Mouse (Mus musculus) brown adipose tissue, adult 24 weeks (tissue): ENCODE measurements around the gene Foxp3. TPM values are rescaled to one million over a fixed set of nuclear protein-coding genes. Genes with fewer than 3 reads are reported as not detected.
A peak's percentile ranks its signal among the peaks of the same experiment; 100 is the strongest.

ENCODE experiments used
- H3K27ac ChIP-seq: fragments of 200-500 bp; replicated peaks from 2 replicates; pipeline ENCODE4 v1.5.1; 2012; ENCODE audit warnings: low read depth, mild to moderate bottlenecking, low read length
- H3K4me1 ChIP-seq: fragments of 200-500 bp; 2 replicates; pipeline ENCODE4 v1.6.1; 2012; ENCODE audit warnings: low read length, mixed read lengths; ENCODE audit not compliant: control insufficient read depth, insufficient read depth, insufficient read length
- H3K4me3 ChIP-seq: fragments of 200-500 bp; 2 replicates; pipeline ENCODE4 v1.5.1; 2012; ENCODE audit warnings: low read depth, mild to moderate bottlenecking, low read length, moderate library complexity; ENCODE audit not compliant: insufficient read depth
- polyA plus RNA-seq: library from polyadenylated mRNA; stranded (reverse); fragments of >200 nt; gene quantifications from 2 replicates; pipeline ENCODE4 v1.2.4, GENCODE M21; 2012; ENCODE audit not compliant: missing spikeins, insufficient read depth, insufficient read length

Gene Foxp3
- polyA plus RNA-seq, 1 experiment = not detected

- Histone ChIP-seq H3K27ac (no peak overlapping the region), H3K4me1 (no peaks in the 10 kb centered on the region), H3K4me3 (no peak overlapping the region)
These were observed 21.9 kb downstream of the Foxp3 start for GRCm38 (mm10) chrX:7595371-7595770.

DNA sequence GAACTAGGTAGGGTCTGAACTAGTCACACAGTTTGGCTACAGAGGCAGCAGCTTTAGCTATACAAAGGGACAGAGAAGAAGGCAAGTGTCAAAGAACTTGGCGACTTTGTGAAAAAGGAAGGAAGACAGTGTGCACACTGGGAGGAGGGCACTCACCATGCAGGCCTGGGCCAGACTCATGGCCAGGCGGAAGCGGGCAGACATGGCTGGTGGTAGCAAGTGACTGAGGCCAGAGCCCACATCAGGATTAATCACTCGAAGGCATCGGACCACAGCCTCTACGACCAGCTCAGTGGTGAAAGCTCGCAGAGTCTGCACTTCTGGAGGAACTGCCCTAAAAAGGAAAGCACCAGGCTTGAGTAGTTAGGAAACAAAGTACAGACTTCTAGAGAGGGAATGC lies 30.6 kb downstream of the Foxp3 start:
- Histone ChIP-seq H3K27ac (no peak overlapping the region), H3K4me1 (no peaks in the 10 kb centered on the region), H3K4me3 (no peak overlapping the region)

DNA sequence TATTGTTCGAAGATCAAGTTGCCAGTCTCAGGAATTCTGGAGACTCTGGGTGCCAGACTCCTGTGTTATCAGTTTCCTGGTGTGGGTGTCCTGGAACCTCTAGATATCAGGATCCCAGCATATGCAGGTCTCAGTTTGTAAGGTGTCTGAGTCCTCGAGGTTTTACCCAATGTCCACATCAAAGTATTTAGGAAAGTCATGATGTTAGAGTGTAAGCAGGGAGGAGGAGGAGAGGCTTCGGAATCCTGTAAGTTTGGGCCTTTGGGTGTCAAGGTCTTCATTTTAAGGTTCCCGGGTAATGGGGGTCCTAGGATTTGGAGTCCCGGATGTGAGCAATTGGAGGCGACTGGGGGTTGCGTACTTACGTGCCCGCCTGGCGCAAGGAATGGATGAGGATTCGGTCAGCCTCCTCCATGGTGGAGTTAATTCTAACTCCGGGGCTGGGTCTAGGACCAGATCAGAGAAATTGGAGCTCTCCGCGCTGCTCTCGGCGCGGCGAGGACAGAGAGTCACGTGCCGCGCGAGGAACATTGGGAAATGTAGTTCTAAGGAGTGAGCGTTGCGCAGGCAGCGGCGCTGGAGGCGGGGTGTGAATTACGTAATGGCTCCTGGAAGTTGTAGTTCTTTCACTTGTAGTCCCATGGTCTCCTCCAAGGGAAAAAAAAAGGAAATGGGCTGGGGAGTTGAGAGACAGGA lies 31.6 kb downstream of the Foxp3 start, which contains the start of gene Ccdc22:
Ccdc22 (minus strand) TSS at position 639 of the 696 bp plus-strand sequence.
- Histone ChIP-seq H3K4me3 (peak within 1 kb of the TSS; percentile 79), H3K4me1 (no peaks in the 10 kb centered on the region), H3K27ac (no peak within 1 kb of the TSS)

DNA sequence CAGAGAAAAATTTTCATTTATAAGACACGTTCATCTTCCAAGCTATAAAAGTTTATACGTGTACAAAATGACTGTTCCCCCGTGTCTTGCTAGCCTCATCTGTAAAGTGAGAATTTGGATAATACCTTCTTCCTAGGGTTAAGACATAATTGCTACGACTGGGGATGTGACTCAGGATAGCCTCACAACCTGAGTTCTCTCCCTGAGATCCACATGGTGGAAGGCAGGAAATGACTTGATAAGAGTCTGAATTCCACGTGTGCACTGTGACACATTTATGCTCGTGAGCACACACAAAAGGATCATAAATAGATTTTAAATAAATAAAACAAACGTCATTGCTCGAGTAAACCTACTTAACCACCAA lies 32.1 kb downstream of the Foxp3 start:
- H3K27ac ChIP-seq = no peak overlapping the region
- H3K4me3 ChIP-seq = no peak overlapping the region
- no peaks in the 10 kb centered on the region for H3K4me1 ChIP-seq

- Histone ChIP-seq H3K4me3 (no peak within 1 kb of the TSS), H3K27ac (no peak within 1 kb of the TSS), H3K4me1 (no peaks in the 10 kb centered on the region)
These were observed 33.3 kb downstream of the Foxp3 start, which contains the start of gene Cacna1f for GRCm38 (mm10) chrX:7606783-7607182. Cacna1f (plus strand) TSS chrX:7607083.

GRCm38 (mm10) chrX:7610035-7610434 lies 36.6 kb downstream of the Foxp3 start:
- Histone ChIP-seq H3K27ac (no peak overlapping the region), H3K4me3 (no peak overlapping the region; the same call in 1 of the 2 replicates)

DNA sequence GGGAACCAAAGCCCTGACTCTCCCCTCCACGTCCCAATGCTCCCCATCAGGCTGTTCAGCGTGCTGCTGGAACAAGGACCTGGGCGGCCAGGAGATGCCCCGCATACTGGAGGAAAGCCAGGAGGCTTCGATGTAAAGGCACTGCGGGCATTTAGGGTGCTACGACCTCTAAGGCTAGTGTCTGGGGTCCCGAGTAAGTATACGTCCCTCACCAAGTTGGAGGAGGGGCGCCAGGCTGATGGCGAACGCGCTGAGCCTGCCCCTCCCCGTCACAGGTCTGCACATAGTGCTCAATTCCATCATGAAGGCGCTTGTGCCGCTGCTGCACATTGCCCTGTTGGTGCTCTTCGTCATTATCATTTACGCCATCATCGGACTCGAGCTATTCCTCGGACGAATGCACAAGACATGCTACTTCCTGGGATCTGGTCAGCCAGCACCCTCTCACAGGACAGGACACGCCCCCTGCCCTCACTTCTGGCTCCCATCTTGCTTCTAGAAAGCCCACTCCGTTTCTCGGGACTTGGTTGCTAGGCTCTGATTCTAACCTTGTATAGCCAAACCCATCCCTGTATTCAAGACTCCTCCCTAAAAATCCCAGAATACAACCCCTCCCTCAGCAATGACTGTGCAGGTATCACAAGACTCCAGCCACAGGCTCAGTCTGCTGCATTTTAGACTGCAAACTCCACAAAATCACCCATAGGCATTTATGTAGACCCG lies 37.3 kb downstream of the Foxp3 start:
- peak overlapping the region; percentile 3; the same call in 1 of the 2 replicates for H3K4me3 ChIP-seq
- H3K4me1 ChIP-seq = no peaks in the 10 kb centered on the region
- no peak overlapping the region for H3K27ac ChIP-seq

More at GRCm38 (mm10) chrX:7610035-7610434, 36.6 kb downstream of the Foxp3 start:
- H3K4me1 ChIP-seq = no peaks in the 10 kb centered on the region

- Histone ChIP-seq H3K4me3 (no peak overlapping the region), H3K27ac (no peak overlapping the region), H3K4me1 (no peaks in the 10 kb centered on the region)
These were observed 44.6 kb downstream of the Foxp3 start for GRCm38 (mm10) chrX:7617889-7618551.

- no peak overlapping the region for H3K4me3 ChIP-seq
- H3K27ac ChIP-seq = no peak overlapping the region
- no peaks in the 10 kb centered on the region for H3K4me1 ChIP-seq
These were observed 59.1 kb downstream of the Foxp3 start for GRCm38 (mm10) chrX:7632560-7632959.

DNA sequence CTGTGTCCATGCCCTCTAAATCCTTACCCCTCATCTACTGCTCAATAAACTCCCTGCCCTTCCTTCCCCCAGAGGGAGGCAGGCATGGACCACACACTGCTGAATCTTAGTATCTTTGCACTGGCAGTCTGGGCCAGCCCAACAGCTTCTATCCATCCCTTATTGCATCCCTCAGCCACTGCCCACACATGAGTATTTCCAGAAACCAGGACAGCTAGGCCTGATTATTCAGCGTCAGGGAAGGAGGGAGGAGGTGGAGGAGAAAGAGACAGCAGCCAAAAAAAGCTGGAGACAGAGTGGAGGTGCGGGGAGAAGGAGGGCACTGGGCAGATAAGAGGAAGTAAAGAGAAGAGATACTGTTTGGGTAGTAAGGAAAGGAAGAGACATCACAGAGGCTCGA lies 61.7 kb downstream of the Foxp3 start:
- no peak overlapping the region for H3K27ac ChIP-seq
- H3K4me1 ChIP-seq = no peaks in the 10 kb centered on the region
- no peak overlapping the region for H3K4me3 ChIP-seq

- Histone ChIP-seq H3K27ac (no peak within 1 kb of the TSS; the same call in 1 of the 2 replicates), H3K4me3 (peak within 1 kb of the TSS; percentile 60), H3K4me1 (no peaks in the 10 kb centered on the region)
These were observed 65.1 kb downstream of the Foxp3 start, which contains the start of gene Syp for GRCm38 (mm10) chrX:7638401-7639091. Syp (plus strand) TSS chrX:7638471.

DNA sequence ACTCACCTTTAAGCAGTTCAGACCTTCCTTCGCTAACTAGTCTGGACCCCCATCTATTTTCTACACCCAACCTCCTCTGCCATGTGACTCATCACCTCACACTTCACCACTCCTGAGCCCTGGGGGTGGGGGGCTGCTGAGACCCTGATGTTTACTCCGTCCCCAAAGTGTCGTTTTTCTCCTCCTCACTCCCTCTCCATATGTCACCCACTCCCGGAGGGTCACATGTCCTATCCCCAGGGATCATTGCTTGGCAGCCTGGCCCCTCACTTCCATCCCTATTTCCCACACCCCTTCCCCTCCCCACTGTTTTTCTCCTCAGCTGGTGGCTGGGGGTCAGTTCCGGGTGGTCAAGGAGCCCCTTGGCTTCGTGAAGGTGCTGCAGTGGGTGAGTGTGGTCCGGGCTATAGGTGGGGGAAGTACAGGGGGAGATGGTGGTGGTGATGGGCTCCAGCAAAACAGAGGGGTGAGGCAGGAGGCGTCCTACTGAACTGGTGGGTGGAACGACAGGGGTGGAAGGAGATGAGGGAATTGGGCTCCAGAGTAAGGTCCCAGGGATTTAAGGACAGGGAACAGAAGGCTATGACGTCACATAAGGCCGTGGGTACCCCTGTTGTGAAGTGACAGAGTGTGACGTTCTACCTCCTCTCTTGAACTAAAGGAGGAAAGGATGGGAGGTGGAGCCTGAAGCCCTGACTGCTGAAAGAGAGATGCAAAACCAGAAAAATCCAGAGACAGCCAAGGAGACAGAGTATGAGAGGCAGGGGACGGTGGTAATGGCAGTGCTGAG lies 66.3 kb downstream of the Foxp3 start:
- no peaks in the 10 kb centered on the region for H3K4me1 ChIP-seq
- no peak overlapping the region for H3K4me3 ChIP-seq
- H3K27ac ChIP-seq = no peak overlapping the region

- no peak overlapping the region for H3K27ac ChIP-seq
- H3K4me3 ChIP-seq = no peak overlapping the region
- H3K4me1 ChIP-seq = no peaks in the 10 kb centered on the region
These were observed 67.3 kb downstream of the Foxp3 start for GRCm38 (mm10) chrX:7640785-7641184.
